Mouse (Mus musculus) brain, embryonic 14.5 days (tissue): ENCODE measurements at regions not wholly inside any gene's neighbourhood (a gene's known extent, or its start where the extent isn't known, plus 50 kb on each side); places are given as distances from the start of the nearest gene placed in this dataset.

Experiments
- CTCF ChIP-seq: fragments of 200-500 bp; IDR thresholded peaks from 2 replicates; pipeline ENCODE4 v1.5.1; 2012; ENCODE audit warnings: inconsistent platforms, mild to moderate bottlenecking, moderate library complexity, borderline replicate concordance; ENCODE audit not compliant: insufficient read depth, insufficient read length; ENCODE audit errors: extremely low read depth
- POLR2A ChIP-seq: fragments of 200-500 bp; IDR thresholded peaks from 2 replicates; pipeline ENCODE4 v1.6.1; 2012; ENCODE audit warnings: mild to moderate bottlenecking, inconsistent platforms, borderline replicate concordance; ENCODE audit not compliant: poor library complexity, insufficient read depth, insufficient read length, severe bottlenecking; ENCODE audit errors: extremely low read depth

GRCm38 (mm10) chr13:101314040-101314439, 454.0 kb downstream of the Pik3r1 start:
- TF ChIP-seq CTCF (no peak), POLR2A (no peak)
